Mouse (Mus musculus) embryonic facial prominence, embryonic 13.5 days (tissue): Measurements from ENCODE around the gene Pdlim1. TPM values are rescaled to one million over a fixed set of nuclear protein-coding genes. Genes with fewer than 3 reads are reported as not detected.

Experiments used
- ATAC-seq: fragments of 200-750 bp; cut with Nextera tagmentation; 2 replicates; pipeline ENCODE4 v1.8.0; 2017; ENCODE audit warnings: low read depth; ENCODE audit not compliant: insufficient number of reproducible peaks, insufficient read depth, low FRiP score, low TSS enrichment
- H3K27ac ChIP-seq: fragments of 300-500 bp; sonication (generic); 2 replicates; pipeline ENCODE4 v1.5.1; 2015; ENCODE audit warnings: moderate library complexity, mild to moderate bottlenecking, inconsistent platforms
- H3K27me3 ChIP-seq: fragments of 300-500 bp; sonication (generic); 2 replicates; pipeline ENCODE4 v1.6.1; 2015; ENCODE audit warnings: mild to moderate bottlenecking, inconsistent platforms
- H3K36me3 ChIP-seq: fragments of 300-500 bp; sonication (generic); 2 replicates; pipeline ENCODE4 v1.6.1; 2015; ENCODE audit warnings: mild to moderate bottlenecking, inconsistent platforms
- H3K4me1 ChIP-seq: fragments of 300-500 bp; sonication (generic); 2 replicates; pipeline ENCODE4 v1.6.1; 2015; ENCODE audit warnings: inconsistent platforms
- H3K4me2 ChIP-seq: fragments of 300-500 bp; sonication (generic); 2 replicates; pipeline ENCODE4 v1.6.1; 2015; ENCODE audit warnings: moderate library complexity, mild to moderate bottlenecking, inconsistent platforms
- H3K4me3 ChIP-seq: fragments of 300-500 bp; sonication (generic); 2 replicates; pipeline ENCODE4 v1.5.1; 2015; ENCODE audit warnings: mild to moderate bottlenecking, inconsistent platforms
- H3K9ac ChIP-seq: fragments of 300-500 bp; sonication (generic); 2 replicates; pipeline ENCODE4 v1.6.1; 2015; ENCODE audit warnings: mild to moderate bottlenecking, inconsistent platforms
- H3K9me3 ChIP-seq: fragments of 300-500 bp; sonication (generic); 2 replicates; pipeline ENCODE4 v1.6.1; 2016; ENCODE audit warnings: inconsistent platforms
- WGBS: fragments of 180-500 bp; shearing (Covaris S2); methylation state at CpG from one replicate; pipeline ENCODE4 v1.1.7; 2015; ENCODE audit warnings: mixed read lengths; 5-methylcytosine and 5-hydroxymethylcytosine counted together
- polyA plus RNA-seq: library from polyadenylated mRNA; unstranded; fragments of >200 nt; fragmentation: Nextera tagmentation; extraction: Ambion mirVana; gene quantifications from 2 replicates; pipeline ENCODE4 v1.2.1, GENCODE M21; 2015

Gene Pdlim1
- polyA plus RNA-seq, 1 experiment from 2014 or later = 154 TPM

GRCm38 (mm10) chr19:40302477-40302876 lies 30.8 kb upstream of the Pdlim1 start:
- Histone ChIP-seq H3K27ac (no peak overlapping the region), H3K9me3 (no peaks in the 10 kb centered on the region), H3K27me3 (no peaks in the 10 kb centered on the region), H3K9ac (no peak overlapping the region), H3K4me1 (0 out of 2 replicates have a peak, but pooled peaks cover 18% of the 10 kb centered on the region), H3K36me3 (no peaks in the 10 kb centered on the region), H3K4me3 (no peak overlapping the region), H3K4me2 (no peak overlapping the region)
- 75% methylated on average over 5 of the region's 5 CpGs for WGBS
- ATAC-seq = no peak

- Histone ChIP-seq H3K27ac (no peak overlapping the region), H3K4me2 (no peak overlapping the region), H3K4me3 (no peak overlapping the region), H3K36me3 (no peaks in the 10 kb centered on the region), H3K9ac (no peak overlapping the region), H3K27me3 (no peaks in the 10 kb centered on the region), H3K9me3 (no peaks in the 10 kb centered on the region), H3K4me1 (0 out of 2 replicates have a peak, but pooled peaks cover 18% of the 10 kb centered on the region)
- 77% methylated on average over 12 of the region's 12 CpGs for WGBS
- ATAC-seq = no peak
These were observed 28.5 kb upstream of the Pdlim1 start for GRCm38 (mm10) chr19:40299983-40300759.

- Histone ChIP-seq H3K9ac (no peak overlapping the region), H3K4me1 (0 out of 2 replicates have a peak, but pooled peaks cover 18% of the 10 kb centered on the region), H3K4me2 (no peak overlapping the region), H3K27me3 (no peaks in the 10 kb centered on the region), H3K36me3 (no peaks in the 10 kb centered on the region), H3K9me3 (no peaks in the 10 kb centered on the region), H3K4me3 (no peak overlapping the region), H3K27ac (no peak overlapping the region)
- WGBS = 61% methylated on average over 6 of the region's 6 CpGs
- ATAC-seq = no peak
These were observed 27.5 kb upstream of the Pdlim1 start for GRCm38 (mm10) chr19:40299182-40299581.

- Histone ChIP-seq H3K4me2 (no peak overlapping the region), H3K36me3 (no peaks in the 10 kb centered on the region), H3K4me3 (no peak overlapping the region), H3K4me1 (0 out of 2 replicates have a peak, but pooled peaks cover 18% of the 10 kb centered on the region), H3K27ac (no peak overlapping the region), H3K27me3 (no peaks in the 10 kb centered on the region), H3K9ac (no peak overlapping the region), H3K9me3 (no peaks in the 10 kb centered on the region)
- WGBS = 81% methylated on average over 2 of the region's 2 CpGs
- ATAC-seq = no peak
These were observed 26.9 kb upstream of the Pdlim1 start for GRCm38 (mm10) chr19:40298574-40298973.

DNA sequence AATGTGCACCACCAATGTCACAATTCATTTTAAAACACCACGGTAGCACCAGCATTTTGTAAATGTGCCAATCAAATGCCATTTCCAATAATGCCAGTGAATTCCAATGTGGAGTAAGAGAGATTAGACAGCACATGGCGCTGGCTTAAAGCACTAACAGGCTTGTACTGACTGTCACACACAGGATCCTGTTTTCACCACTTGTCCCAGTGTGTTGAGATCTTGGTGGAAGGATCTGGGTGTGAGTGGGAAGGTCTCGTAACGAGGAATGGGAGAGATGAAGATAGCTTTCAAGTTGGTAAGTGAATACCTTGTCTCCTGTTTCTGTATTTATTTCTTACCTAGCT lies 26.1 kb upstream of the Pdlim1 start:
- Histone ChIP-seq H3K4me1 (peaks cover 13% of the 10 kb centered on the region; the same call in 1 of the 2 replicates), H3K4me2 (no peak overlapping the region), H3K9ac (no peak overlapping the region), H3K27me3 (no peaks in the 10 kb centered on the region), H3K4me3 (no peak overlapping the region), H3K27ac (no peak overlapping the region), H3K36me3 (no peaks in the 10 kb centered on the region), H3K9me3 (no peaks in the 10 kb centered on the region)
- no peak for ATAC-seq
- 51% methylated on average over 4 of the region's 4 CpGs for WGBS

GRCm38 (mm10) chr19:40297078-40297797 lies 25.6 kb upstream of the Pdlim1 start:
- Histone ChIP-seq H3K9ac (no peak overlapping the region), H3K9me3 (no peaks in the 10 kb centered on the region), H3K4me3 (no peak overlapping the region), H3K36me3 (no peaks in the 10 kb centered on the region), H3K27ac (no peak overlapping the region), H3K4me1 (peaks cover 13% of the 10 kb centered on the region; the same call in 1 of the 2 replicates), H3K4me2 (no peak overlapping the region), H3K27me3 (no peaks in the 10 kb centered on the region)
- ATAC-seq = no peak
- 56% methylated on average over 7 of the region's 7 CpGs for WGBS

DNA sequence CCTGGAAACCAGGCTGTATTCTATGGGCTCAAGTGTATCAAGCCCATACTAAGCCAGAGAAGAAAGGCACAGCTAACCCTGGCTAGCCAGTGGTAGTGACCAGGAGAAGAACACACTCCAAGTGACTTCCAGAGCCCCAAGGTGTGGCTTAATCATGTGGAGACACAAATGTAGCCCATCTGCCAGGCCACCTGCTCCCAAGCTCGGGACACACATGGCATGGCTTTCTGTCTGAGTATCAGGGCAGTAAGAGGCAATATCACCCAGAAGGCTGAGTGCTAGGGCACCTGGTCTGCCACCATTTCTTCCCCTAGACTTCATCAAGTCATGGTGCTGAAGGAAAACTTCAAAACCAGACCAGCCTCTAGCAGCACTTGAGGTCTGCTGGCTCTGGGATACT lies 22.6 kb upstream of the Pdlim1 start:
- no peak overlapping the region for H3K4me2 ChIP-seq
- WGBS = 71% methylated on average over 1 of the region's 1 CpGs

DNA sequence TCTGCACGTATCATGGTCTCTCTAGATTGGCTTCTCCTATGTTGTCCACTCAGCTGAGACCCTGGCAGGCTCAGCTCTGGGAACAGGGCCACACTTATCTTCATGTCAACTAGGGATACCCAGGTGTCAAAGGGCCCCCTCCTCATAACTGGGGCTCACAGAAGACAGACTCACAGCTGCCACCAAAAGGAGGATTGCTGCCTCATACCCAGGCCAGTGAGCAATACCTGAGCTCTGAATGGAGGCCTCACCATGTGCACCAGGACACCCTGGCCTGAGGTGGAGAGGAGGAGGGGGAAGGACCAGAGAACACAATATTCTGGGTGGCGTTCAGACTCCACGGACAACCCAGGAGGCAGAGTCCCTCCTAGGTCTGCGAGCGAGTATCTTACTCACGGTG lies 22.1 kb upstream of the Pdlim1 start:
- H3K27ac ChIP-seq = no peak overlapping the region
- no peak for ATAC-seq
- no peaks in the 10 kb centered on the region for H3K36me3 ChIP-seq
- no peak overlapping the region for H3K4me2 ChIP-seq
- peaks cover 8% of the 10 kb centered on the region; the same call in 1 of the 2 replicates for H3K4me1 ChIP-seq
- H3K27me3 ChIP-seq = no peaks in the 10 kb centered on the region
- 97% methylated on average over 6 of the region's 6 CpGs for WGBS
- no peak overlapping the region for H3K9ac ChIP-seq
- H3K4me3 ChIP-seq = no peak overlapping the region
- no peaks in the 10 kb centered on the region for H3K9me3 ChIP-seq

More for the DNA sequence above, 22.6 kb upstream of the Pdlim1 start:
- Histone ChIP-seq H3K4me1 (peaks cover 8% of the 10 kb centered on the region; the same call in 1 of the 2 replicates), H3K27ac (no peak overlapping the region), H3K9ac (no peak overlapping the region), H3K27me3 (no peaks in the 10 kb centered on the region), H3K9me3 (no peaks in the 10 kb centered on the region), H3K4me3 (no peak overlapping the region), H3K36me3 (no peaks in the 10 kb centered on the region)
- no peak for ATAC-seq

DNA sequence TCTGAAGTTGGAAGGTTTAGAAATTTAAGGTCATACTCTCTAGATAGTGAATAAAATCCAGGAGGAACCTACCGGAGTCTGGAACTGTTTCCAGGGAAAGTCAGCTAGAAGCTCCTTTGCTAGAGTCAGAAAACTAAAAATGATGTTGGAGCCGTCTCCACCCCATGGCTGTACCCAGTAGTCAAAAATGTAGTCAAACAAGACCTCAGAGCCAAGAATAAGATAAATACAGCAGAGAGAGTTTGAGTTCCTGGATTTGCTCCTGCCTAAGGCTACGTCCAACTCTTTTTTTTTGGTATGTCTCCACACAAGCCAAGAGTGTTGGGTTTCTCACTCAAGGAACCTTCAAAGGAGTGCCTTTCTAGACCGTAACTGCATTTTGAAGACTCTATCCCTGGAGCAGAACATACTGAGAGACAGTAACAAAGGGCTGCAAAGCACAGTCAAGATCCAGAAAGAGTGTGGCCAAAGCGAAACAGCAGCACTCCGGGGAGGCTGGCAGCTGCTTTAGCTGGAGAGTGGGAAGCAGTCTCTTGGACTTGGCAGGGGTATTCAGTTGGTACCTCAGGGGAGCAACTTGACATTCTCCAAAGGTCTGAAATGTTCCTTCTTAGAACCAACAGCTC lies 18.6 kb upstream of the Pdlim1 start:
- peaks cover 3% of the 10 kb centered on the region; the same call in 1 of the 2 replicates for H3K4me1 ChIP-seq
- H3K27ac ChIP-seq = no peak overlapping the region
- WGBS = 66% methylated on average over 6 of the region's 6 CpGs
- no peak for ATAC-seq
- H3K36me3 ChIP-seq = no peaks in the 10 kb centered on the region
- H3K9ac ChIP-seq = no peak overlapping the region
- H3K4me2 ChIP-seq = no peak overlapping the region
- no peaks in the 10 kb centered on the region for H3K9me3 ChIP-seq
- no peaks in the 10 kb centered on the region for H3K27me3 ChIP-seq
- no peak overlapping the region for H3K4me3 ChIP-seq

DNA sequence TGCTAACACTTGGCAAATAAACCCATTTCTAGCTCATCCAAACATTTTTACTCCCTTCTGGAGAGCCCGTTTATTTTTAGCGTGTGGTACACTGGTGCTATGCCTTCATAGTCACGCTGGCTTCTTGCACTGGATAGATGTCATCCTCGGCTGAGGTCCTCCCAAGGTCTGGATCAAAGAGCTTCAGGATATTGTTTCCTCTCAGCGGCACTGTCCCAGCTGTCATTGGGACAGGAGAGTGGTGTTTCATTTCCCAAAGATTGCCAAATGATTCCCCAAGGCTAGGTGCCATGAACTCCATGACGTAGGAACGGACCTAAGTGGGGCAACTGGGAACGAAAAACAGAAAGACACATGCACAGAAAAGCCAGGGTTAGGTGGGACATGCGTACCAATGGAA lies 16.8 kb upstream of the Pdlim1 start:
- no peaks in the 10 kb centered on the region for H3K36me3 ChIP-seq
- H3K27me3 ChIP-seq = no peaks in the 10 kb centered on the region
- no peak overlapping the region for H3K9ac ChIP-seq
- H3K4me1 ChIP-seq = peaks cover 3% of the 10 kb centered on the region; the same call in 1 of the 2 replicates
- no peak overlapping the region for H3K4me3 ChIP-seq
- H3K27ac ChIP-seq = no peak overlapping the region
- H3K9me3 ChIP-seq = no peaks in the 10 kb centered on the region
- no peak overlapping the region for H3K4me2 ChIP-seq
- no peak for ATAC-seq
- WGBS = 84% methylated on average over 9 of the region's 9 CpGs

GRCm38 (mm10) chr19:40284704-40285103 lies 13.1 kb upstream of the Pdlim1 start:
- Histone ChIP-seq H3K4me2 (no peak overlapping the region), H3K9ac (no peak overlapping the region), H3K9me3 (no peaks in the 10 kb centered on the region; the same call in 1 of the 2 replicates), H3K36me3 (no peaks in the 10 kb centered on the region), H3K4me3 (no peak overlapping the region), H3K27ac (no peak overlapping the region), H3K4me1 (no peaks in the 10 kb centered on the region), H3K27me3 (no peaks in the 10 kb centered on the region)
- no peak for ATAC-seq
- WGBS = 94% methylated on average over 2 of the region's 2 CpGs
